Mouse (Mus musculus) embryonic facial prominence, embryonic 14.5 days (tissue): ENCODE data around the gene Olfr971. TPM values are rescaled to one million over a fixed set of nuclear protein-coding genes. Genes with fewer than 3 reads are reported as not detected.
"Not testable (repeated sequence)": the region's sequence is repeated elsewhere in the genome, so short reads cannot be mapped to it uniquely, and the experiment has no call there.

Experiments
- ATAC-seq: fragments of 200-750 bp; cut with Nextera tagmentation; 2 replicates; pipeline ENCODE4 v1.8.0; 2017; ENCODE audit warnings: low read depth, moderate number of reproducible peaks, moderate TSS enrichment
- DNase-seq: peaks from one replicate; pipeline ENCODE4 v3.0.0-alpha.2; 2015; ENCODE audit warnings: low spot score
- H3K27ac ChIP-seq: fragments of 300-500 bp; sonication (generic); replicated peaks from 2 replicates; pipeline ENCODE4 v1.5.1; 2014; ENCODE audit warnings: low read depth, mild to moderate bottlenecking, low read length, moderate library complexity
- H3K27me3 ChIP-seq: fragments of 300-500 bp; sonication (generic); replicated peaks from 2 replicates; pipeline ENCODE4 v1.6.1; 2014; ENCODE audit warnings: low read length; ENCODE audit not compliant: control insufficient read depth, insufficient read depth
- H3K36me3 ChIP-seq: fragments of 300-500 bp; sonication (generic); 2 replicates; pipeline ENCODE4 v1.6.1; 2014; ENCODE audit warnings: low read length, mixed read lengths; ENCODE audit not compliant: control insufficient read depth, insufficient read depth
- H3K4me1 ChIP-seq: fragments of 300-500 bp; sonication (generic); 2 replicates; pipeline ENCODE4 v1.6.1; 2014; ENCODE audit warnings: antibody characterized with exemption, low read length; ENCODE audit not compliant: control insufficient read depth, insufficient read depth
- H3K4me2 ChIP-seq: fragments of 300-500 bp; sonication (generic); 2 replicates; pipeline ENCODE4 v1.6.1; 2014; ENCODE audit warnings: low read depth, mild to moderate bottlenecking, low read length, moderate library complexity, mixed read lengths
- H3K4me3 ChIP-seq: fragments of 300-500 bp; sonication (generic); 2 replicates; pipeline ENCODE4 v1.5.1; 2014; ENCODE audit warnings: low read depth, mild to moderate bottlenecking, low read length
- H3K9ac ChIP-seq: fragments of 300-500 bp; sonication (generic); 2 replicates; pipeline ENCODE4 v1.6.1; 2014; ENCODE audit warnings: low read depth, mild to moderate bottlenecking, low read length, moderate library complexity, mixed read lengths
- H3K9me3 ChIP-seq: fragments of 300-500 bp; sonication (generic); 2 replicates; pipeline ENCODE4 v1.6.1; 2016; ENCODE audit warnings: low read length; ENCODE audit not compliant: control insufficient read depth
- WGBS: fragments of 180-500 bp; shearing (Covaris S2); extraction: QIAGEN DNeasy Blood & Tissue Kit; methylation state at CpG from one replicate; pipeline ENCODE4 v1.1.7; 2014; 5-methylcytosine and 5-hydroxymethylcytosine counted together
- polyA plus RNA-seq: library from polyadenylated mRNA; unstranded; fragments of >200 nt; fragmentation: Nextera tagmentation; extraction: Ambion mirVana; gene quantifications from 2 replicates; pipeline ENCODE4 v1.2.1, GENCODE M21; 2014

Olfr971 gene
- not detected in 2 replicates for polyA plus RNA-seq

DNA sequence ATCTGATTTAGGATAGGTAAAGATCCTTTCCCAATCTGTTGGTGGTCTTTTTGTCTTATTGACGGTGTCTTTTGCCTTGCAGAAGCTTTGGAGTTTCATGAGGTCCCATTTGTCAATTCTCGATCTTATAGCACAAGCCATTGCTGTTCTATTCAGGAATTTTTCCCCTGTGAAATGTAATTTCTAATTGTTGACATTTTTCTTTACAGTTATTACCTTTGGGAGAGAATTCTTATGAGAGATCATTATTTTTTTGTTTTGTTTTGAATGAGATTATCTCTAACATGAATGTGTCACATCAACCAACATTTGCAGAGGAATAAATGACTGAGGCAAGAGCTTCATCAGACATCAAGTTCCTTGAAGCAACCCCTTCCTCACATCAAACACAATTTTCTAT, at the start of gene Olfr971:
Gene Olfr971 (plus strand): TSS at position 301 of the 400 bp plus-strand sequence.
- H3K4me1 ChIP-seq, ATAC-seq, H3K36me3 ChIP-seq, H3K27ac ChIP-seq, DNase-seq, H3K9ac ChIP-seq, H3K4me3 ChIP-seq, H3K27me3 ChIP-seq, H3K9me3 ChIP-seq, H3K4me2 ChIP-seq: not testable (repeated sequence)
- 61% methylated on average over 1 of the region's 2 CpGs for WGBS

DNA sequence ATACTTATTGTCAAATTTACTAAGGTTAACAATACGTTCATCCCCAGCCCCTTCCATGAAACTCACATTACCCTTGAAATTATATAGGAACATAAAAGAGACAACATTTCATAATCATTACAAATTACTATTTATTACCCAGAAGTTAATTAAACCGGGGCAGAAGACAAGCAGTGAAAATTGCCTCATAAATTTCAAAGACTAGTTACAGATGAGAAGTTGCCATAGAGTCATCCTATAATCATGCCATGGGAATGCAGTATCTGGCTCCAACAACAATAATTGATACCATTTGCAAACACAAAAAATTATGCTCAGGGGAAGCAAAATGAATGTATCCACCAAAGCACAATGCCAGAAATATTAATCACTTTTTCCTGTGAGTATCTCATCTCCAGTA, 46.1 kb upstream of the Olfr971 start, which contains the start of gene Olfr969:
Gene Olfr969 (plus strand): TSS at position 388 of the 400 bp plus-strand sequence.
- H3K36me3 ChIP-seq, result no peaks in the 10 kb centered on the region
- no peaks in the 10 kb centered on the region for H3K4me1 ChIP-seq
- DNase-seq, result peak; percentile 19
- WGBS, result 61% methylated on average over 2 of the region's 2 CpGs
- H3K9ac ChIP-seq, result no peak within 1 kb of the TSS
- H3K4me2 ChIP-seq, result no peak within 1 kb of the TSS
- no peak within 1 kb of the TSS for H3K27ac ChIP-seq
- H3K9me3 ChIP-seq, result no peaks in the 10 kb centered on the region
- no peak for ATAC-seq
- no peak within 1 kb of the TSS for H3K4me3 ChIP-seq
- no peaks in the 10 kb centered on the region for H3K27me3 ChIP-seq

DNA sequence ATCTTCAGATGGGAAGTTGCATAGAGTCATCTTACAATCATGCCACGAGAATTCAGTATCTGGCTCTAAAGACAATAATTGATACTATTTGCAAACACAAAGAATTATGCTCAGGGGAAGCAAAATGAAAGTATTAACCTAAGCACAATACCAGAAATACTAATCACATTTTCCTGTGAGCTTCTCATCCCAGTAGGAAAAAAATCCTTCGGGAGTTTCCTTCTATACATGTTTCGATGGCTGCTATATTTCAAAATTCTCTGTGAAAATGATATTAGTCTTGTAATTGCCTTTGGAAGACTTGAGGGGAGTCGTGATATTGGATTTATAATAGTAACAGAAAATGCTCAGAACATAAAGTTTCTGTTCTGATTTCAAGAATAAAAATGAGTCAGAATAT, 28.1 kb upstream of the Olfr971 start, which contains the start of gene Olfr970:
Gene Olfr970 (plus strand): TSS at position 301 of the 400 bp plus-strand sequence.
- no peak within 1 kb of the TSS for H3K9ac ChIP-seq
- WGBS, result 66% methylated on average over 4 of the region's 4 CpGs
- H3K9me3 ChIP-seq, result no peaks in the 10 kb centered on the region
- H3K4me2 ChIP-seq, result no peak within 1 kb of the TSS
- H3K4me1 ChIP-seq, result no peaks in the 10 kb centered on the region
- no peaks in the 10 kb centered on the region for H3K27me3 ChIP-seq
- H3K27ac ChIP-seq, result no peak within 1 kb of the TSS
- no peak for ATAC-seq
- H3K36me3 ChIP-seq, result no peaks in the 10 kb centered on the region
- DNase-seq, result no peak
- no peak within 1 kb of the TSS for H3K4me3 ChIP-seq

DNA sequence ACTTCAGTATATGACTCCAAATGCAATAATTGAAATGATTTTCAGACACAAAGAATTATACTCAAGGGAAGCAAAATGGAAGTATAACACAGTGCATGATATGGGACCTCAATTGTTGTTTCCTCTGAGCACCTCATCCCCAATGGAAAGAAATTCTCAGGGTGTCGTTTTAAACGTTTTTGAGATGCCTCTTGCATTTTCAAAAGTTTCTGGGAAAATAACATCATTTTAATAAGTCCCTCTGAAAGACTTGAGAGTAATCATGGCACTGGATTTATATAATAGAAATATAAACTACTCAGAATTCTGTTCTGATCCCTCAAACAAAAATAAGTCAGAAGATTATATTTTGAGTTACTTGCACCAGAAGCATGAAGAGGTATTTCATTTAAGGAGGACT, 29.4 kb downstream of the Olfr971 start, which contains the start of gene Olfr972:
Gene Olfr972 (plus strand): TSS at position 301 of the 400 bp plus-strand sequence.
- H3K36me3 ChIP-seq, result no peaks in the 10 kb centered on the region
- 71% methylated on average over 2 of the region's 2 CpGs for WGBS
- DNase-seq (no peak), ATAC-seq (no peak)
- H3K9me3 ChIP-seq, result no peaks in the 10 kb centered on the region
- H3K4me3 ChIP-seq, result no peak within 1 kb of the TSS
- H3K27me3 ChIP-seq, result no peaks in the 10 kb centered on the region
- H3K4me1 ChIP-seq, result no peaks in the 10 kb centered on the region
- no peak within 1 kb of the TSS for H3K4me2 ChIP-seq
- no peak within 1 kb of the TSS for H3K27ac ChIP-seq
- H3K9ac ChIP-seq, result no peak within 1 kb of the TSS

DNA sequence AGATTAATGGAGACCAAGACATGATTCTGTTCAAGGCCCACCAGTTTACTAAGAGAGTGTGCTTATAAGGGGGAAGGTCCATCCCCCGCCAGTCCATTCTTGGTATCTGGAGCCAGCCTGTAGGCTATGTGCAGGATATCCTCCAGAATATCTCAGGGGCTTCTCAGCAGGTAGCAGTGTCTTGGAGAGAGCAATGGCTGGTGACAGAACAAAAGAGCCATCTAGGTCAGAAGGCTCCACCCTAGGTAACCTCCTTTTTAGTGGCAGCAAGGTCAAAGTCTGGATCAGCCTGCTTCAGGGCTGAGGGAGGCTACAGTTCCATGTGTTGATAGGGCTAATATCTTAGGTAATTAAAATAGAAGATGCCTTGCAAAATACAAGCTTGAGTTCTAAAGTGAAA, 35.3 kb downstream of the Olfr971 start:
- not testable (repeated sequence) for H3K27ac ChIP-seq, H3K4me1 ChIP-seq, H3K9ac ChIP-seq, H3K36me3 ChIP-seq, H3K27me3 ChIP-seq, H3K4me2 ChIP-seq, ATAC-seq, H3K4me3 ChIP-seq, DNase-seq, H3K9me3 ChIP-seq
- WGBS, result 67% methylated on average over 1 of the region's 1 CpGs

DNA sequence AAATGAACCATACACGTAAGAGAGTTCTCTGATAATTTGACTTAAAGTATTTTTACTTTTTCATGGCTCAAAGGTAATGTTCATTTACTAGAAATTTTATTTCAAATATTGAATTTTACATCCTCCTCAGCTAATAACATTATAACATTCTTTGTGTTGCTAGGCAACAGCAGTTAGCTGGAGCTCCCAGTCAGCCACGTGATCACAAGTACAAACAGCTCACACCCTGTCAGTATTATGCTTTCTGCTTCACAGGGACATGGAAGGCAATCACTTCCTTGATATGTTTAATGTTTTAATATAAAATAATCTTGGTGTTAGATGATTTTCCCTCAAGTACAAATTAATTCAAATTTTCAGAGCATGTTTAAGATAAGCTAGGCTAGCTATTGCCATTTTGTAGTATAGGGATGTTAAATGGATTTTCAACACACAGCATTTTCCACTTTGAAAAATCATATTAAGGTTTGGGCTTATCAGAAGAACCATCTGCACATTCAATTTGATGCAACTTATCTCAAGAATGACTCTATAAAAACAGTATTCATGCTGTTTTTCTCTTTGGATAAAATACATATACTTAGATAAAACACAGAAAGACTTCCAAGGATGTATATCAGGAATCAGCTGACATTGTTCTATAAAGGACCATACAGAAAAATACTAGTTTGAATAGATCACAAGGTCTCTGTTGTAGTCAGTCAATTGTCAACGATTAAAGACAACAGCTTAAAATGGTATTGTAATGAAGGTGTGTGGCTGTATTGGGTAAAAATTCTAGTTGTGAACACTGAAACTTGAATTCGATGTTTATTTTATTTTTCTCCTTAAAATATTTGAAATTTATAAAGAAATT, 41.1 kb downstream of the Olfr971 start:
- not testable (repeated sequence) for H3K36me3 ChIP-seq, H3K4me2 ChIP-seq, H3K4me3 ChIP-seq, H3K9ac ChIP-seq, H3K27me3 ChIP-seq, H3K4me1 ChIP-seq, H3K9me3 ChIP-seq, H3K27ac ChIP-seq, ATAC-seq, DNase-seq
- WGBS, result no CpG with 5 or more reads among the region's 4 CpGs

Other genes with a start within 250 kb of the Olfr971 start
- gene AW551984, start 232.5 kb upstream of the Olfr971 start, polyA plus RNA-seq, result 165 and 171 TPM in 2 replicates
- gene Olfr148, start 226.2 kb upstream of the Olfr971 start, polyA plus RNA-seq, result not detected in 2 replicates
- not detected in 2 replicates for gene Olfr960, start 215.5 kb upstream of the Olfr971 start, polyA plus RNA-seq
- gene Olfr961, start 191.8 kb upstream of the Olfr971 start, polyA plus RNA-seq, result not detected in 2 replicates
- gene Olfr963, start 169.7 kb upstream of the Olfr971 start, polyA plus RNA-seq, result not detected in 2 replicates
- not detected in 2 replicates for gene Olfr149, start 129.8 kb upstream of the Olfr971 start, polyA plus RNA-seq
- gene Olfr965, start 125.5 kb upstream of the Olfr971 start, polyA plus RNA-seq, result not detected in 2 replicates
- gene Olfr150, start 105.9 kb upstream of the Olfr971 start, polyA plus RNA-seq, result not detected in 2 replicates
- gene Olfr967, start 90.6 kb upstream of the Olfr971 start, polyA plus RNA-seq, result not detected in 2 replicates
- gene Olfr968, start 53.6 kb upstream of the Olfr971 start, polyA plus RNA-seq, result not detected in 2 replicates
- gene Olfr969, start 45.9 kb upstream of the Olfr971 start, polyA plus RNA-seq, result 0.13 TPM in 1 of 2 replicates, not detected in the other
- gene Olfr970, start 28.0 kb upstream of the Olfr971 start, polyA plus RNA-seq, result 0.13 TPM in 1 of 2 replicates, not detected in the other
- gene Olfr972, start 29.5 kb downstream of the Olfr971 start, polyA plus RNA-seq, result 0.33 TPM in 1 of 2 replicates, not detected in the other
- not detected in 2 replicates for gene Olfr229, start 70.5 kb downstream of the Olfr971 start, polyA plus RNA-seq
- 0.10 TPM in 1 of 2 replicates, not detected in the other for gene Olfr974, start 100.6 kb downstream of the Olfr971 start, polyA plus RNA-seq
- gene Olfr975, start 115.2 kb downstream of the Olfr971 start, polyA plus RNA-seq, result not detected in 2 replicates
- gene Olfr976, start 124.3 kb downstream of the Olfr971 start, polyA plus RNA-seq, result not detected in 2 replicates
- not detected in 2 replicates for gene Olfr978, start 155.2 kb downstream of the Olfr971 start, polyA plus RNA-seq
- gene Olfr979, start 166.6 kb downstream of the Olfr971 start, polyA plus RNA-seq, result not detected in 2 replicates
- gene Olfr980, start 172.7 kb downstream of the Olfr971 start, polyA plus RNA-seq, result not detected in 2 replicates
- not detected in 2 replicates for gene Olfr981, start 184.6 kb downstream of the Olfr971 start, polyA plus RNA-seq
- gene Olfr982, start 237.0 kb downstream of the Olfr971 start, polyA plus RNA-seq, result not detected in 2 replicates